Mouse (Mus musculus) small intestine, adult 2 months (tissue): ENCODE measurements around the gene Tango2. TPM values are rescaled to one million over a fixed set of nuclear protein-coding genes. Genes with fewer than 3 reads are reported as not detected.

Experiments used
- H3K27ac ChIP-seq: fragments of 200-500 bp; 2 replicates; pipeline ENCODE4 v1.5.1; 2012; ENCODE audit warnings: low read depth, low read length, control low read depth, inconsistent platforms; ENCODE audit not compliant: insufficient read depth
- H3K27me3 ChIP-seq: fragments of 200-500 bp; 2 replicates; pipeline ENCODE4 v1.6.1; 2012; ENCODE audit warnings: mild to moderate bottlenecking, moderate library complexity, low read length, inconsistent platforms; ENCODE audit not compliant: control insufficient read depth, insufficient read depth
- H3K36me3 ChIP-seq: fragments of 200-500 bp; 2 replicates; pipeline ENCODE4 v1.6.1; 2012; ENCODE audit warnings: mild to moderate bottlenecking, low read length, control low read depth, inconsistent platforms; ENCODE audit not compliant: control insufficient read depth, insufficient read depth
- H3K4me1 ChIP-seq: fragments of 200-500 bp; 2 replicates; pipeline ENCODE4 v1.6.1; 2012; ENCODE audit warnings: low read length, inconsistent platforms, mixed read lengths; ENCODE audit not compliant: control insufficient read depth, insufficient read depth, insufficient read length
- H3K4me3 ChIP-seq: fragments of 200-500 bp; 2 replicates; pipeline ENCODE4 v1.5.1; 2012; ENCODE audit warnings: low read depth, mild to moderate bottlenecking, control low read depth, inconsistent platforms, low read length, moderate library complexity
- CTCF ChIP-seq: fragments of 200-500 bp; IDR thresholded peaks from 2 replicates; pipeline ENCODE4 v1.5.1; 2012; ENCODE audit warnings: low read depth, mild to moderate bottlenecking, control low read depth, inconsistent platforms, low read length, moderate library complexity, mixed read lengths; ENCODE audit not compliant: insufficient replicate concordance, insufficient read length; ENCODE audit errors: extremely low read depth
- POLR2A ChIP-seq: fragments of 200-500 bp; IDR thresholded peaks from 2 replicates; pipeline ENCODE4 v1.6.1; 2012; ENCODE audit warnings: low read depth, mild to moderate bottlenecking, control low read depth, inconsistent platforms, low read length, moderate library complexity
- WGBS: fragments of 180-500 bp; shearing (Covaris S2); methylation state at CpG from one replicate; pipeline ENCODE4 v1.1.7; 2018; 5-methylcytosine and 5-hydroxymethylcytosine counted together
- polyA plus RNA-seq: library from polyadenylated mRNA; depleted of rRNA; stranded (reverse); fragments of >200 nt; gene quantifications from 2 replicates; pipeline ENCODE4 v1.2.3, GENCODE M21; 2012; rRNA removed

Tango2 gene
- 32.2 and 78.0 TPM in 2 replicates for polyA plus RNA-seq

DNA sequence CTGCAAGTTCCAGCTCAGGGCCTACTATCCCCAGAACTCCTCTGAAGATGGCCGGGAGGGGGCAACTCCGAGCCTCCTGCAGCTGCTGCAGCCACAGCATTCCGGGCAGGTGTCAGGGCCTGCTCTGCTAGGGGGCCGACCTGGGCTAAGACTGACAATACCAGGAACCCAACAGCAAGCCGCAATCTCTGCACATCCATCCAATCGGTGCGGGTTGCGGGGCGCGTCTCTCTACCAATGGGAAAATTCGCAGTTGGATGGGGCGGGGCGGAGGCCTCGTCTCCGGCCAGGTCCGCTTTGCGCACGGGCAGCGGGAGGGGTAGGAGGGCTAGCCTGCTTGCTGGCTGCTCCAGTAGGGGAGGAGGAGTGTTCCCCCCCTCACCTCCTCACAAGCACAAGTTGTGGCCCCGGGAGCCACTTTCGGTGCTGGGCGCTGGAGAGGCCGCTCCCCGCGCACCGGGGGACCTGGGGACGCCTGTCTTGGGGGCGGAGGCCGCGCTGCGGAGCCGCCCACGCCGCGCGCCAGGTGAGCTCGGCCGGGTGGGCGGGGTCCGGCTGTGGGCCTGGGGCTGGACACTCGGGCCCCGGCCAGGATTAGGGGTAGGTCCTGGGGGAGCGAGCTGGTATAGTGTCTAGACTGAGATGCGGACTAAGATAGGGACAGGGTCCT lies at the start of gene Tango2, which contains the start of gene Arvcf:
Tango2 (minus strand) TSS at position 173 of the 670 bp plus-strand sequence.
Arvcf (plus strand) TSS at position 252 of the 670 bp plus-strand sequence.
- WGBS, result under 1% methylated on average over 44 of the region's 44 CpGs
- Histone ChIP-seq H3K27me3 (no peaks in the 10 kb centered on the region; the same call in 1 of the 2 replicates), H3K4me1 (peaks cover 7% of the 10 kb centered on the region), H3K36me3 (no peaks in the 10 kb centered on the region), H3K4me3 (peak within 1 kb of the TSS; percentile 98), H3K27ac (no peak within 1 kb of the TSS)
- TF ChIP-seq POLR2A (no peak; the same call in 1 of the 2 replicates), CTCF (no peak)

- no peak overlapping the region for H3K4me3 ChIP-seq
- TF ChIP-seq POLR2A, result no peak
- no peak for TF ChIP-seq CTCF
- 95% methylated on average over 27 of the region's 27 CpGs for WGBS
- H3K4me1 ChIP-seq, result peaks cover 5% of the 10 kb centered on the region
- H3K36me3 ChIP-seq, result no peaks in the 10 kb centered on the region
- H3K27me3 ChIP-seq, result no peaks in the 10 kb centered on the region
- no peak overlapping the region for H3K27ac ChIP-seq
These were observed 49.1 kb upstream of the Tango2 start for GRCm38 (mm10) chr16:18396791-18397621.

DNA sequence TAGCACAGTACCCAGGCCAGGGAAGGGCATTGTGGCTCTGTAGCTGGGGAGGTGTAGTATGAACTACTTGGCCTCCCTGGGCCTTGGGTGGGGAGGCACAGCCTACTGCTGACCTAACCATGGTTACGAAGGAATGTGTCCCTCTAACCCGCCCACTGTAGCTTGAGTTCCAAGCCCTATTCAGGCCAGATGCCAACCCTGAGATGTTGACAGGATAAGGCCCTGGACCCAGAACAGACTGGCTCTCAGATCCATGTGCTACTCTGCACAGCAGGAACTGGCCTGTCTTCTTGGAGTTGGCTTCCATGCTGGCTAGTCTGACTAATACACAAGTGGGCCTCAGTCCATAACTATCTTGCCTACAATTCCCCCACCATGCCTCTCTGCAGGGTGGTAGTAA lies 48.3 kb upstream of the Tango2 start:
- no peaks in the 10 kb centered on the region for H3K36me3 ChIP-seq
- H3K27ac ChIP-seq, result no peak overlapping the region
- peaks cover 8% of the 10 kb centered on the region for H3K4me1 ChIP-seq
- TF ChIP-seq POLR2A, result no peak
- no peak for TF ChIP-seq CTCF
- WGBS, result 51% methylated on average over 2 of the region's 2 CpGs
- H3K27me3 ChIP-seq, result no peaks in the 10 kb centered on the region
- no peak overlapping the region for H3K4me3 ChIP-seq

DNA sequence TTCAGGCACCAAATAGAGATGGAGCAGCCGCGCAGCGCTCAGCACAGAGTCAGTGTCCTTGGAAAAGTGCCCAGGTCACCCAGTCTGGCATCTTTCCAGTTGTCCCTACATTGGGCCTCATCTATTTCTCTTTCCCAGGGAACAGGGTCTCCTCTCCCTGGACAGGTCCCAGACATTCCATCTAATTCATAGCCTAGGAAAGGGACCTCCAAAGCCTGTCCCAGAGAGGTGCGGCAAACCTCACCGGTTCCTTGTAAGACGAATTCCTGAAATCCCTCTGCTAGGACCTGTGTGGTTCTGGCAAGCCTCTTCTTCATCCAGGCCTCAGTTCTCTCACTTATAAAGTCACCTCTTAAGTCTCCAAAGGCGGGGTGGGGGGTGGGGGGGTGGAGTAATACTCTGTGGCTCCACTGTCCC lies 47.7 kb upstream of the Tango2 start:
- H3K27ac ChIP-seq, result no peak overlapping the region
- no peaks in the 10 kb centered on the region for H3K36me3 ChIP-seq
- no peaks in the 10 kb centered on the region for H3K27me3 ChIP-seq
- no peak for TF ChIP-seq POLR2A
- TF ChIP-seq CTCF, result no peak
- WGBS, result 69% methylated on average over 6 of the region's 7 CpGs
- peaks cover 8% of the 10 kb centered on the region for H3K4me1 ChIP-seq
- no peak overlapping the region for H3K4me3 ChIP-seq

- WGBS, result 76% methylated on average over 11 of the region's 11 CpGs
- no peak overlapping the region for H3K4me3 ChIP-seq
- no peak overlapping the region for H3K27ac ChIP-seq
- H3K36me3 ChIP-seq, result no peaks in the 10 kb centered on the region
- TF ChIP-seq CTCF, result no peak
- TF ChIP-seq POLR2A, result no peak
- H3K4me1 ChIP-seq, result peaks cover 8% of the 10 kb centered on the region
- H3K27me3 ChIP-seq, result no peaks in the 10 kb centered on the region
These were observed 47.1 kb upstream of the Tango2 start for GRCm38 (mm10) chr16:18394777-18395619.

- Histone ChIP-seq H3K4me1 (peaks cover 8% of the 10 kb centered on the region), H3K27me3 (no peaks in the 10 kb centered on the region), H3K27ac (no peak overlapping the region), H3K4me3 (no peak overlapping the region), H3K36me3 (no peaks in the 10 kb centered on the region)
- WGBS, result 90% methylated on average over 3 of the region's 3 CpGs
- TF ChIP-seq POLR2A, result no peak
- no peak for TF ChIP-seq CTCF
These were observed 46.2 kb upstream of the Tango2 start for GRCm38 (mm10) chr16:18394056-18394455.
